Mouse (Mus musculus) limb, embryonic 14.5 days (tissue): ENCODE results near the gene Gemin6. TPM values are rescaled to one million over a fixed set of nuclear protein-coding genes. Genes with fewer than 3 reads are reported as not detected.

Experiments used
- ATAC-seq: fragments of 200-750 bp; cut with Nextera tagmentation; 2 replicates; pipeline ENCODE4 v1.8.0; 2017; ENCODE audit warnings: low read depth, moderate number of reproducible peaks, moderate TSS enrichment; ENCODE audit not compliant: low FRiP score
- DNase-seq: peaks from one replicate; pipeline ENCODE4 v3.0.0-alpha.2; 2015; ENCODE audit warnings: low spot score
- H3K27ac ChIP-seq: fragments of 300-500 bp; sonication (generic); replicated peaks from 2 replicates; pipeline ENCODE4 v1.5.1; 2014; ENCODE audit warnings: low read depth, mild to moderate bottlenecking, low read length, moderate library complexity, mixed read lengths
- H3K27me3 ChIP-seq: fragments of 300-500 bp; sonication (generic); 2 replicates; pipeline ENCODE4 v1.6.1; 2014; ENCODE audit warnings: low read length, mixed read lengths; ENCODE audit not compliant: control insufficient read depth, insufficient read depth
- H3K36me3 ChIP-seq: fragments of 300-500 bp; sonication (generic); 2 replicates; pipeline ENCODE4 v1.6.1; 2014; ENCODE audit warnings: mild to moderate bottlenecking, low read length, moderate library complexity, mixed read lengths; ENCODE audit not compliant: control insufficient read depth, insufficient read depth
- H3K4me1 ChIP-seq: fragments of 300-500 bp; sonication (generic); 2 replicates; pipeline ENCODE4 v1.6.1; 2014; ENCODE audit warnings: antibody characterized with exemption, low read length, mixed read lengths; ENCODE audit not compliant: control insufficient read depth, insufficient read depth
- H3K4me2 ChIP-seq: fragments of 300-500 bp; sonication (generic); replicated peaks from 2 replicates; pipeline ENCODE4 v1.6.1; 2014; ENCODE audit warnings: low read depth, mild to moderate bottlenecking, low read length, moderate library complexity; ENCODE audit not compliant: severe bottlenecking
- H3K4me3 ChIP-seq: fragments of 300-500 bp; sonication (generic); replicated peaks from 2 replicates; pipeline ENCODE4 v1.5.1; 2014; ENCODE audit warnings: low read length
- H3K9ac ChIP-seq: fragments of 300-500 bp; sonication (generic); 2 replicates; pipeline ENCODE4 v1.6.1; 2014; ENCODE audit warnings: mild to moderate bottlenecking, low read depth, low read length, moderate library complexity; ENCODE audit not compliant: severe bottlenecking
- H3K9me3 ChIP-seq: fragments of 300-500 bp; sonication (generic); 2 replicates; pipeline ENCODE4 v1.6.1; 2016; ENCODE audit warnings: low read length; ENCODE audit not compliant: control insufficient read depth
- POLR2A ChIP-seq: fragments of 200-500 bp; IDR thresholded peaks from 2 replicates; pipeline ENCODE4 v1.8.0; 2012; ENCODE audit warnings: inconsistent platforms, mild to moderate bottlenecking, moderate library complexity, borderline replicate concordance; ENCODE audit not compliant: insufficient read depth, insufficient read length; ENCODE audit errors: extremely low read depth
- WGBS: fragments of 180-500 bp; shearing (Covaris S2); extraction: QIAGEN DNeasy Blood & Tissue Kit; methylation state at CpG from one replicate; pipeline ENCODE4 v1.1.7; 2014; 5-methylcytosine and 5-hydroxymethylcytosine counted together
- polyA plus RNA-seq, 2 experiments: library from polyadenylated mRNA; depleted of rRNA in 1 of 2; stranded (reverse) in 1 of 2; unstranded in 1 of 2; fragments of >200 nt; fragmentation: Nextera tagmentation in 1 of 2; extraction: Ambion mirVana in 1 of 2; gene quantifications; 2 replicates each; pipeline versions ENCODE4 v1.2.1 to v1.2.3; 2012 to 2014

Gemin6 gene
- polyA plus RNA-seq, 2 experiments = 16.7 to 34.7 TPM

DNA sequence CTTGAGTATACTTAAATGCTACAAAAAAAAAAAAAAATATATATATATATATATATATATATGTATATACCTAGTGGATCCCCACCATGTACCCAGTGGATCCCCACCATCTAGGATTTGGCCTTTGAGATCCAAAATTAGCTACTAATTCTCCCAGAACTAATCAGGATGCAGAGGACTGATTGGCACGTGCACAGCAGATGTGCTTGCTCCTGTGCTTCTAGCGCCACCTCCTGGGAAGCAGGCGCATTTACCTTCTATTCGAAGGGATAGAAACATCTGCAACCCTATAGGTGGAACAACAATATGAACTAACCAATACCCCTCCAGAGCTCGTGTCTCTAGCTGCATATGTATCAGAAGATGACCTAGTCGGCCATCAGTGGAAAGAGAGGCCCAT lies 44.3 kb upstream of the Gemin6 start:
- no peaks in the 10 kb centered on the region for H3K36me3 ChIP-seq
- DNase-seq (peak; percentile 70), ATAC-seq (peak; percentile 83)
- H3K9ac ChIP-seq = no peak overlapping the region
- WGBS = 2% methylated on average over 6 of the region's 6 CpGs
- no peak overlapping the region for H3K4me2 ChIP-seq
- no peak overlapping the region for H3K27ac ChIP-seq
- TF ChIP-seq POLR2A = no peak
- no peaks in the 10 kb centered on the region for H3K27me3 ChIP-seq
- no peaks in the 10 kb centered on the region for H3K9me3 ChIP-seq
- no peaks in the 10 kb centered on the region for H3K4me1 ChIP-seq
- H3K4me3 ChIP-seq = no peak overlapping the region

DNA sequence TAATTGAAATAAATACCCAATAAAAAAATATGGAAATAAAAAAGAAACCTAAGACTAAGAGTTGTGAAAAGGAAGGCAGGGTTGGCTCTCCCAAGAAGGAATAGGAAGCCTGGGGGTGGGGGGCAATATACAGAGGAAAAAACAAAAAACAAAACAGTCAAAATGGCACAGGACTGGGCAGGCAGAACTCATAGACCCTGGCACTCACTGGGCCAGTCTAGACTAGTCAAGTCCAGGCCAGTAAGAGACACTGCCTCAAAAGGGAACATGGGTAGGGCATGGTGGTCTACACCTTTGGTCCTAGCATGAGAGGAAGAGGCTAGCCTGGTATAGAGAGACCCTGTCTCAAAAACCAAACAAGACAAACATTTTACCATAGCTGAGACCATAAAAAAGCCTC lies 43.8 kb upstream of the Gemin6 start:
- ATAC-seq (no peak), DNase-seq (no peak)
- TF ChIP-seq POLR2A = no peak

DNA sequence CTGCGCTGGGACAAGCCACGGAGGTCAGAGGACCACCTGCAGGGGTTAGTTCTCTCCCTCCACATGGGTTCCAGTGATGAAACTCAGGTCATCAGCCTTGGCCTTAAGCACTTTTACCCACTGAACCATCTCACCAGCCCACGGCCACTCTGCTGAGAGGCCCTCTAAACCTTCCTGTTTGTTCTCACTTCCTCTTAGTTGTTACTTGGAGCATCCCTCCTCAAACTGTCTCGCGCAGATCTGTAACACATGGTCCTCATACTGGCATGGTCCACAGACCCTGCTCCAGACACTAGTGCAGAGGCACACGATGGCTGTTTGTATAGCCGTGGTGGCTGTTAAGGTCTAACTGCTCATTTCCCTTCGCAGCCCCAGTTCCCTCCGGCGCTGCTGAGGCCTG lies 40.6 kb upstream of the Gemin6 start:
- no peaks in the 10 kb centered on the region for H3K36me3 ChIP-seq
- no peaks in the 10 kb centered on the region for H3K9me3 ChIP-seq
- DNase-seq = no peak
- no peak overlapping the region for H3K27ac ChIP-seq
- no peak for TF ChIP-seq POLR2A
- no peaks in the 10 kb centered on the region for H3K27me3 ChIP-seq
- H3K9ac ChIP-seq = no peak overlapping the region
- WGBS = 74% methylated on average over 10 of the region's 10 CpGs
- H3K4me1 ChIP-seq = no peaks in the 10 kb centered on the region
- H3K4me2 ChIP-seq = no peak overlapping the region
- no peak overlapping the region for H3K4me3 ChIP-seq
- ATAC-seq = no peak

More for the DNA sequence above, 43.8 kb upstream of the Gemin6 start:
- Histone ChIP-seq H3K9me3 (no peaks in the 10 kb centered on the region), H3K27me3 (no peaks in the 10 kb centered on the region), H3K36me3 (no peaks in the 10 kb centered on the region), H3K4me2 (no peak overlapping the region), H3K9ac (no peak overlapping the region), H3K27ac (no peak overlapping the region), H3K4me1 (no peaks in the 10 kb centered on the region), H3K4me3 (no peak overlapping the region)

DNA sequence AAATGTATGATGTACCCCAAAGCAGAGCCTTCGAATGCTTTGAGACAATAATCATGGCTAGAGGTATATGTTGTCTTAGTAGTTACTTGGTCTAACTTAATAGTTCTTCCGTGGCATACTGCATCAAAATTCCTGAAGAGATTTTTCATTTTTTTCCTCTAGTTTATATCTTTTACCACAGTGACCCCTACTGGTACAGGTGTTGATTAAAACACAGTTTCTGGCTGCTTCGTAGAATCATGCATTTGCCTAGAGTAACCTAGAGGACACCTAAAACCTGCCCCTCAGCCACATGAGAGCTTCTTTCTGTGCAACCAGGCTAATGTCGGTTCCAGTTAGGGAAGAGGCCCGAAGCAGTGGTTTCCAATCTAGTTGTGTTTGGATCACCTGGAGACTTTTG lies 31.2 kb upstream of the Gemin6 start:
- DNase-seq (peak; percentile 49), ATAC-seq (no peak)
- H3K9me3 ChIP-seq = no peaks in the 10 kb centered on the region
- H3K4me1 ChIP-seq = 0 out of 2 replicates have a peak, but pooled peaks cover 3% of the 10 kb centered on the region
- no peak overlapping the region for H3K27ac ChIP-seq
- TF ChIP-seq POLR2A = no peak
- H3K4me2 ChIP-seq = no peak overlapping the region
- no peak overlapping the region for H3K9ac ChIP-seq
- H3K4me3 ChIP-seq = no peak overlapping the region
- no peaks in the 10 kb centered on the region for H3K27me3 ChIP-seq
- H3K36me3 ChIP-seq = peaks cover 28% of the 10 kb centered on the region
- WGBS = 68% methylated on average over 5 of the region's 5 CpGs

DNA sequence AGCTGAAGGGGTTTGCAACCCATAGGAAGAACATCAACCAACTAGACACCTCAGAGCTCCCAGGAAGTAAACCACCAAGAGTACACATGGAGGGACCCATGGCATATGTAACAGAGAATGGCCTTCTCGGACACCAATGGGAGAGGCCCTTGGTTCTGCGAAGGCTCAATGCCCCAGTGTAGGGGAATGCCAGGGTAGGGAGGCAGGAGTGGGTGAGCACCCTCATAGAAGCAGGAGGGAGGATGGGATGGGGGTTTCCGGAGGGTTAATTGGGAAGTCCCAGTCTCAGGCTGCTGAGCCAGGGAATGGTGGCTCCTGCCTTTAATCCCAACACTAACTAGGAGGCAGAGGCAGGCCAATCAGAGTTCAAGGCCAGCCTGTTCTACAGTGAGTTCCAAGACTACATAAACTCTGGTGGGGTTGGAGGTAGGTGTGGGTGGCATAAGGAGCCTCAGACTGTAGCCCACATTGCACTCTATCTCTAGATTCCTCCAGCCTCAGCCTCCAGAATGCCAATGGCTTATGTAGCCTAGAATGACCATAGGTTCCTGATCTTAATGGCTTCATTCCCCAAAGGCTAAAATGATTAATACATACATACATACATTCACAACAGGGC lies 25.0 kb upstream of the Gemin6 start:
- Histone ChIP-seq H3K9ac (no peak overlapping the region), H3K9me3 (no peaks in the 10 kb centered on the region), H3K4me1 (0 out of 2 replicates have a peak, but pooled peaks cover 4% of the 10 kb centered on the region), H3K27ac (no peak overlapping the region), H3K4me3 (no peak overlapping the region), H3K27me3 (no peaks in the 10 kb centered on the region), H3K36me3 (peaks cover 75% of the 10 kb centered on the region), H3K4me2 (no peak overlapping the region)
- 95% methylated on average over 3 of the region's 3 CpGs for WGBS
- TF ChIP-seq POLR2A = no peak
- no peak for DNase-seq
- no peak; the same call in 1 of the 2 replicates for ATAC-seq

DNA sequence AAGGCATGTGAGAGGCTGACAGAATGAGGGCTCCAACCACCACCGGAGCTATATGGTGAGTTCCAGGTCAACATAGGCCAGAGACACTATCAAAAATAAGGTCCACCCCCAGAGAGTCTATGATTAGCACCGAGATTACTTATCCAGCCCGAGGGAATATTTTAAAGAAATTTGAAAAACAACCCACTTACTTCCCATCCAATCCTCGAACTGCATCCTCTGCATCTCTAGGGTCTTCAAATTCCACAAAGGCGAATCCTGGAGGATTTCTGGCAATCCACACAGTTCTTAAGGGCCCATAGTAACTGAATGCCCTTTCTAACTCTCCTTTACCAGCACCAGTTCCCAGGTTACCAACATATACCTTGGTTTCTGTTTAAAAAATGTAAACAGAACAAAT lies 18.6 kb upstream of the Gemin6 start:
- TF ChIP-seq POLR2A = no peak
- H3K4me2 ChIP-seq = peak overlapping the region; percentile 62
- H3K27ac ChIP-seq = no peak overlapping the region
- H3K4me1 ChIP-seq = peaks cover 12% of the 10 kb centered on the region
- no peaks in the 10 kb centered on the region for H3K27me3 ChIP-seq
- DNase-seq (no peak), ATAC-seq (no peak)
- peak overlapping the region; percentile 89 for H3K4me3 ChIP-seq
- H3K9me3 ChIP-seq = no peaks in the 10 kb centered on the region
- H3K36me3 ChIP-seq = peaks cover 43% of the 10 kb centered on the region
- H3K9ac ChIP-seq = peak overlapping the region; percentile 99
- 25% methylated on average over 5 of the region's 5 CpGs for WGBS
